In the genomic region with DNA sequence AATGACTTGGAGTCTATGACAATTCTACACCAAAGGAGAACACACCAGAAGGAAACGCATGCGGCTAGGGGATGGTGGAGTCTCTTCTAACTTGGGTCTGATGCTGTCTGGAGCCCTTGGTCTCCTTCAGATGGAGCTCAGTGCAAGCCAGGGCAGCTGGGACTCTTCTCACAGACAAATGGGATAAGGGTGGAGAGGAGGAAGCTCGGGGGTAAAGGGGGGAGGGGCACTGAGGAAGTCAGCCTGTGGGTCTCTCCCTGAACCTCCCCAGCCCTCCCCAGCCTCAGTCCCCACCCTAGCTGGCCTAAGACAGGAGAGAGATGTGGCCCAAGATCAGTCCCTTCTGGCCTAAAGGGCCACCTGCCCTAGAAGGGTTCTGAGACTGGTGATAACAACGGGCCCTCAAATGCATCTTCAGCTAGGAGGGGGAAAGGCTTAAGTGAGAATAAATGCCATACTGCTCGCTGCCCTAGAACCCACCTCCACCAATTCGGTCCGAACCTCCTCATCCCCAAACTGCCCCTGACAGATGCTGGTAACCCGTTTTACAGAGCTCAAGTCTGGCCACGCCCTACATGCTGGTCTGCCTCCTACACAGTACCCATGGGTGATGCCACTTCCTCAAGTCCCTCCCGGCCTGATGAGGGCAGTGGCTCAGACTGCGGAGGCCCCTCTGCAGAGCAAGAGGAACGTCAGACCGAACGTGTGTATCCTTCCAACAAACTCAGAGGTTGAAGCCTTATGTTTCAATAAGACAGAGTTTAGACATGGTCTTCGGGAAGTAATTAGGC, we compare ENCODE assay signal across 13 mouse cellular contexts. TPM values are rescaled to one million over a fixed set of nuclear protein-coding genes. Genes with fewer than 3 reads are reported as not detected.
DNase-seq lines count a peak whose midpoint lies in the region; ATAC-seq and TF ChIP-seq lines count a peak whose summit lies in the region.
"Had no signal": no experiment of that assay in that cellular context is flagged by ENCODE, and none has a peak within 500 bp of the region (broad histone marks: within the 10 kb centered on the region; RNA-seq: fewer than 3 reads in every experiment).

No protein-coding gene starts in this region.

- TF ChIP-seq POLR2A in MEL (IDR thresholded peaks at IDR 0.05; ENCODE audit: control insufficient read depth in 1 of 2, insufficient read depth in 1 of 2, low read depth in 1 of 2, low read length in 2 of 2, poor library complexity in 1 of 2) = no peak

- peaks cover 1% of the 10 kb centered on the region; the same call in 1 of the 2 replicates for H3K79me2 ChIP-seq in MEL (ENCODE audit: control insufficient read depth, insufficient read depth, low read length, poor library complexity)

- H3K36me3 ChIP-seq in kidney, embryonic 16.5 days (ENCODE audit: insufficient read depth, low read length) = no peaks in the 10 kb centered on the region
- H3K36me3 ChIP-seq in MEL (ENCODE audit: control insufficient read depth in 1 of 2, insufficient read depth in 2 of 2, low read length in 2 of 2) = peaks cover 0 to 7% of the 10 kb centered on the region in 2 experiments; a peak in 2 of 4 replicates
- H3K36me3 ChIP-seq in megakaryocyte, embryonic 14.5 days (replicated peaks; ENCODE audit: low read length) = peaks cover 25% of the 10 kb centered on the region
- H3K36me3 ChIP-seq: limb, embryonic 10.5 days; midbrain, embryonic 12.5 days had no signal

- DNase-seq in kidney, adult 18-20 months = no peak
- DNase-seq in 416B (ENCODE audit: low read depth) (peak; percentile 69), MEL (ENCODE audit: low read depth, low spot score) (peak; percentile 41)
- no peak for DNase-seq in ovary, adult 18-20 months (ENCODE audit: low spot score)
- DNase-seq in cerebellum, adult 8-10 months = no peak
- DNase-seq in embryo, embryonic 10.5 days (ENCODE audit: low spot score) = no peak
- DNase-seq: adrenal gland, postnatal 10 days; cerebellum, postnatal 14 days; gastrocnemius, postnatal 10 days had no signal

- no peak overlapping the region for H3K27ac ChIP-seq in kidney, embryonic 16.5 days (ENCODE audit: low read length)
- no peak overlapping the region for H3K27ac ChIP-seq in MEL (ENCODE audit: control insufficient read depth, low read depth, low read length)
- H3K27ac ChIP-seq: limb, embryonic 10.5 days; midbrain, embryonic 12.5 days had no signal

- peak; percentile 16; the same call in 1 of the 2 replicates for ATAC-seq in kidney, embryonic 16.5 days (ENCODE audit: low FRiP score, low TSS enrichment)

- TF ChIP-seq CTCF in MEL (IDR thresholded peaks at IDR 0.05 in 2 of 3, conservative IDR thresholded peaks at IDR 0.05 in 1 of 3; ENCODE audit: control insufficient read depth in 1 of 3, insufficient read depth in 1 of 3, low read depth in 2 of 3, low read length in 3 of 3, poor library complexity in 1 of 3, severe bottlenecking in 1 of 3) = no peak

- no peak overlapping the region for H3K4me2 ChIP-seq in kidney, embryonic 16.5 days (replicated peaks; ENCODE audit: low read depth, low read length)
- H3K4me2 ChIP-seq: midbrain, embryonic 12.5 days had no signal

- H3K9me3 ChIP-seq in kidney, embryonic 16.5 days (ENCODE audit: low read length) = no peaks in the 10 kb centered on the region
- H3K9me3 ChIP-seq in MEL (replicated peaks; ENCODE audit: insufficient read depth, low read length) = no peaks in the 10 kb centered on the region
- H3K9me3 ChIP-seq in megakaryocyte, embryonic 14.5 days = no peaks in the 10 kb centered on the region
- H3K9me3 ChIP-seq: limb, embryonic 10.5 days; midbrain, embryonic 12.5 days had no signal

- 74% methylated on average over 15 of the region's 15 CpGs for WGBS in kidney, embryonic 16.5 days

- H3K27me3 ChIP-seq in kidney, embryonic 16.5 days (ENCODE audit: insufficient read depth, low read length) = no peaks in the 10 kb centered on the region
- H3K27me3 ChIP-seq in MEL (ENCODE audit: control insufficient read depth in 1 of 2, insufficient read depth in 2 of 2, low read length in 2 of 2) = no peaks in the 10 kb centered on the region
- H3K27me3 ChIP-seq in megakaryocyte, embryonic 14.5 days (replicated peaks) = no peaks in the 10 kb centered on the region
- H3K27me3 ChIP-seq: midbrain, embryonic 12.5 days had no signal

- no peak overlapping the region for H3K9ac ChIP-seq in kidney, embryonic 16.5 days (replicated peaks; ENCODE audit: low read length)
- no peak overlapping the region for H3K9ac ChIP-seq in MEL (ENCODE audit: control insufficient read depth, low read depth, low read length, poor library complexity, severe bottlenecking)
- H3K9ac ChIP-seq: midbrain, embryonic 12.5 days had no signal

- H3K4me3 ChIP-seq in kidney, embryonic 16.5 days (ENCODE audit: low read length) = no peak overlapping the region
- no peak overlapping the region for H3K4me3 ChIP-seq in MEL (ENCODE audit: control insufficient read depth in 1 of 2, insufficient read depth in 1 of 2, low read depth in 2 of 2, low read length in 2 of 2)
- H3K4me3 ChIP-seq in megakaryocyte, embryonic 14.5 days (replicated peaks) = peak overlapping the region; percentile 79
- H3K4me3 ChIP-seq: limb, embryonic 10.5 days; midbrain, embryonic 12.5 days had no signal

- peaks cover 43% of the 10 kb centered on the region for H3K4me1 ChIP-seq in kidney, embryonic 16.5 days (ENCODE audit: insufficient read depth, low read length)
- H3K4me1 ChIP-seq in MEL (ENCODE audit: control insufficient read depth in 1 of 2, insufficient read depth in 2 of 2, low read length in 2 of 2) = peaks cover 3 to 7% of the 10 kb centered on the region in 2 experiments
- peaks cover 63% of the 10 kb centered on the region for H3K4me1 ChIP-seq in megakaryocyte, embryonic 14.5 days

- no peak for TF ChIP-seq EP300 in MEL (IDR thresholded peaks at IDR 0.05; ENCODE audit: low read depth in 1 of 2, low read length in 2 of 2)

- no peak for TF ChIP-seq RAD21 in MEL (IDR thresholded peaks at IDR 0.05; ENCODE audit: low read depth, low read length)

TF ChIP-seq in MEL, 35 proteins besides CTCF, POLR2A, EP300 and RAD21:
- TF ChIP-seq GATA1 (IDR thresholded peaks at IDR 0.05; ENCODE audit: low read depth, low read length) (no peak), MYB (IDR thresholded peaks at IDR 0.05; ENCODE audit: low read depth, low read length) (no peak), MAFK (IDR thresholded peaks at IDR 0.05; ENCODE audit: borderline replicate concordance, low read depth, low read length) (no peak), MEF2A (IDR thresholded peaks at IDR 0.05; ENCODE audit: extremely low read depth, insufficient replicate concordance, low read depth, low read length, poor library complexity, severe bottlenecking) (no peak), UBTF (IDR thresholded peaks at IDR 0.05; ENCODE audit: borderline replicate concordance, insufficient read depth, low read depth, low read length) (no peak), SMC3 (IDR thresholded peaks at IDR 0.05; ENCODE audit: low read depth, low read length) (no peak), POLR2AphosphoS5 (IDR thresholded peaks at IDR 0.05; ENCODE audit: borderline replicate concordance, low read depth, low read length) (no peak), HCFC1 (IDR thresholded peaks at IDR 0.05; ENCODE audit: low read depth, low read length) (no peak), NRF1 (IDR thresholded peaks at IDR 0.05; ENCODE audit: insufficient read depth, low read depth, low read length, poor library complexity, severe bottlenecking) (no peak), MAX (IDR thresholded peaks at IDR 0.05; ENCODE audit: low read length) (no peak), E2F4 (IDR thresholded peaks at IDR 0.05; ENCODE audit: borderline replicate concordance, low read depth, low read length) (no peak), ZNF384 (IDR thresholded peaks at IDR 0.05; ENCODE audit: low read depth, low read length) (no peak), TAL1 (IDR thresholded peaks at IDR 0.05; ENCODE audit: low read length) (no peak)

RNA-seq across cellular contexts. Expression of a gene that starts 14.8 kb away (rescaled TPM):
- polyA plus RNA-seq in kidney, embryonic 16.5 days (2015; fragmentation: Nextera tagmentation; extraction: Ambion mirVana) = 23.9 and 24.5 TPM in 2 replicates
- total RNA-seq in MEL (2012; rRNA removed) = 10.5 and 12.0 TPM in 2 replicates
- polyA plus RNA-seq in MEL (2012; ENCODE audit: insufficient read depth in 1 of 2, insufficient read length in 2 of 2, low read depth in 1 of 2, low replicate concordance in 2 of 2, missing spikeins in 1 of 2) = 10 to 100 TPM in 1 of 2 experiments, not detected in 1; 25.7 TPM
- polyA plus RNA-seq in megakaryocyte, embryonic 14.5 days (2012; ENCODE audit: insufficient read depth, low replicate concordance) = 15.7 and 19.2 TPM in 2 replicates

RNA-seq across cellular contexts. Expression of a gene that starts 53.5 kb away (rescaled TPM):
- polyA plus RNA-seq in kidney, embryonic 16.5 days (2015; fragmentation: Nextera tagmentation; extraction: Ambion mirVana) = 29.3 and 32.4 TPM in 2 replicates
- total RNA-seq in MEL (2012; rRNA removed) = 8.4 and 9.4 TPM in 2 replicates
- polyA plus RNA-seq in MEL (2012; ENCODE audit: insufficient read depth in 1 of 2, insufficient read length in 2 of 2, low read depth in 1 of 2, low replicate concordance in 2 of 2, missing spikeins in 1 of 2) = 1 to 10 TPM in 1 of 2 experiments, not detected in 1; 8.2 TPM
- 3.3 TPM in 1 of 2 replicates, not detected in the other for polyA plus RNA-seq in megakaryocyte, embryonic 14.5 days (2012; ENCODE audit: insufficient read depth, low replicate concordance)

RNA-seq across cellular contexts. Expression of a gene that starts 53.6 kb away (rescaled TPM):
- polyA plus RNA-seq in kidney, embryonic 16.5 days (2015; fragmentation: Nextera tagmentation; extraction: Ambion mirVana) = 9.5 and 11.0 TPM in 2 replicates
- total RNA-seq in MEL (2012; rRNA removed) = 9.0 and 9.3 TPM in 2 replicates
- 10 to 100 TPM; 11.4 to 57.5 TPM for polyA plus RNA-seq in MEL (2012; ENCODE audit: insufficient read depth in 1 of 2, insufficient read length in 2 of 2, low read depth in 1 of 2, low replicate concordance in 2 of 2, missing spikeins in 1 of 2)
- 1.2 and 2.4 TPM in 2 replicates for polyA plus RNA-seq in megakaryocyte, embryonic 14.5 days (2012; ENCODE audit: insufficient read depth, low replicate concordance)

Comparison
In these comparisons a context has a peak if more than half of its experiments do, and no peak if none do; other contexts are left out.
1. DNase-seq: peak in 416B (single experiment) and MEL (single experiment); none in kidney, adult 18-20 months (single experiment), ovary, adult 18-20 months (single experiment), cerebellum, adult 8-10 months (single experiment) and embryo, embryonic 10.5 days (single experiment).